Mouse (Mus musculus) intestine, embryonic 15.5 days (tissue): ENCODE measurements at regions not wholly inside any gene's neighbourhood (a gene's known extent, or its start where the extent isn't known, plus 50 kb on each side); places are given as distances from the start of the nearest gene placed in this dataset.
A peak's percentile ranks its signal among the peaks of the same experiment; 100 is the strongest.

Experiments
- ATAC-seq: fragments of 200-750 bp; cut with Nextera tagmentation; 2 replicates; pipeline ENCODE4 v1.8.0; 2017; ENCODE audit warnings: moderate TSS enrichment, moderate library complexity
- H3K27ac ChIP-seq: fragments of 300-500 bp; sonication (generic); 2 replicates; pipeline ENCODE4 v1.5.1; 2015; ENCODE audit warnings: mild to moderate bottlenecking, inconsistent platforms
- H3K27me3 ChIP-seq: fragments of 300-500 bp; sonication (generic); replicated peaks from 2 replicates; pipeline ENCODE4 v1.6.1; 2015; ENCODE audit warnings: inconsistent platforms
- H3K36me3 ChIP-seq: fragments of 300-500 bp; sonication (generic); 2 replicates; pipeline ENCODE4 v1.6.1; 2015; ENCODE audit warnings: inconsistent platforms
- H3K4me1 ChIP-seq: fragments of 300-500 bp; sonication (generic); replicated peaks from 2 replicates; pipeline ENCODE4 v1.6.1; 2015; ENCODE audit warnings: inconsistent platforms
- H3K4me2 ChIP-seq: fragments of 300-500 bp; sonication (generic); replicated peaks from 2 replicates; pipeline ENCODE4 v1.6.1; 2015; ENCODE audit warnings: mild to moderate bottlenecking, inconsistent platforms
- H3K4me3 ChIP-seq: fragments of 300-500 bp; sonication (generic); replicated peaks from 2 replicates; pipeline ENCODE4 v1.5.1; 2015; ENCODE audit warnings: inconsistent platforms
- H3K9ac ChIP-seq: fragments of 300-500 bp; sonication (generic); 2 replicates; pipeline ENCODE4 v1.6.1; 2015; ENCODE audit warnings: inconsistent platforms
- H3K9me3 ChIP-seq: fragments of 300-500 bp; sonication (generic); 2 replicates; pipeline ENCODE4 v1.6.1; 2016; ENCODE audit warnings: inconsistent platforms
- WGBS: fragments of 180-500 bp; shearing (Covaris S2); methylation state at CpG from one replicate; pipeline ENCODE4 v1.1.7; 2015; 5-methylcytosine and 5-hydroxymethylcytosine counted together

DNA sequence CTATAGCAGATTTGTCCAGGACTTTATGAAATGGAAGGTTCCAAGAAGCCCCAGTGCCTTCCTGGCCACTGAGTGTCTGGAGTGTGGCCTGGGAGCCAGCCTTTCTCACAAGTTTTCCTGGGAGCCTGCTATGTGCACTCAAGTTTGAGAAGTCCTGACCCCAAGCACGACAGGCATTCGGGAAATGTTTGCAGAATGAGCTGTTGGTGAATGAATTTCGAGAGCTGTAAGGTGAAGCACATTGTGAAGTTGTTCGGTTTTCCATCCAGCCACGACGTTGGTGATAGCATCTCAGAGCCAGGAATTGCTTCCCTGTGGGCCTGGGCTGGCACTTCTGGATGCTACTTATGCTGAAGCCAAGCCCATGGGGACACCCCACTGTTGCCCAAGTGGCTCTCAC is 88.9 kb downstream of the Vegfa start:
- H3K36me3 ChIP-seq = no peaks in the 10 kb centered on the region
- no peak overlapping the region for H3K27ac ChIP-seq
- ATAC-seq = no peak
- no peaks in the 10 kb centered on the region for H3K27me3 ChIP-seq
- H3K4me2 ChIP-seq = no peak overlapping the region
- no peaks in the 10 kb centered on the region for H3K9me3 ChIP-seq
- WGBS = 67% methylated on average over 6 of the region's 6 CpGs
- H3K4me3 ChIP-seq = no peak overlapping the region
- peaks cover 2% of the 10 kb centered on the region for H3K4me1 ChIP-seq
- no peak overlapping the region for H3K9ac ChIP-seq

DNA sequence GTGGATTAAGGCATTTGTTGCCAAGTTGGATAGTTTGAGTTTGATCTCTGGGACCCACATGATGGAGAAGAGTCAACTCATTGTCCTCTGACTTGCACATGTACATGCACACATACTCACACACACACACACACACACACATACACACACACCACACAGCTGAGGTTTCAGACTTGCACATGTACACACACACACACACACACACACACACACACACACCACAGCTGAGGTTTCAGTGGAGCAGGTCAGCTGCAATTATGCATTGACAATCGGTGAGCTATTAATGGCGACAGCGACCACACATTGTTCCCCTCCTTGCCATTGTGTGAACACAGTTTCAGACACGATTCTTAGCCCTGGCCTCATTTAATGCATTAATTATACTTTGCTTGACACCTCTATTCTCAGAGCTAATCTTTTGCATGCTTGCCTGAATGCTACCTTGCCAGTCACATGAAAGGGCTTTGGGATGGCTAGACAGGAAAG is 90.2 kb downstream of the Vegfa start:
- no peaks in the 10 kb centered on the region for H3K9me3 ChIP-seq
- H3K4me1 ChIP-seq = no peaks in the 10 kb centered on the region
- H3K9ac ChIP-seq = no peak overlapping the region
- H3K27me3 ChIP-seq = no peaks in the 10 kb centered on the region
- H3K27ac ChIP-seq = no peak overlapping the region
- H3K36me3 ChIP-seq = no peaks in the 10 kb centered on the region
- 70% methylated on average over 4 of the region's 4 CpGs for WGBS
- H3K4me3 ChIP-seq = no peak overlapping the region
- no peak for ATAC-seq
- H3K4me2 ChIP-seq = no peak overlapping the region

DNA sequence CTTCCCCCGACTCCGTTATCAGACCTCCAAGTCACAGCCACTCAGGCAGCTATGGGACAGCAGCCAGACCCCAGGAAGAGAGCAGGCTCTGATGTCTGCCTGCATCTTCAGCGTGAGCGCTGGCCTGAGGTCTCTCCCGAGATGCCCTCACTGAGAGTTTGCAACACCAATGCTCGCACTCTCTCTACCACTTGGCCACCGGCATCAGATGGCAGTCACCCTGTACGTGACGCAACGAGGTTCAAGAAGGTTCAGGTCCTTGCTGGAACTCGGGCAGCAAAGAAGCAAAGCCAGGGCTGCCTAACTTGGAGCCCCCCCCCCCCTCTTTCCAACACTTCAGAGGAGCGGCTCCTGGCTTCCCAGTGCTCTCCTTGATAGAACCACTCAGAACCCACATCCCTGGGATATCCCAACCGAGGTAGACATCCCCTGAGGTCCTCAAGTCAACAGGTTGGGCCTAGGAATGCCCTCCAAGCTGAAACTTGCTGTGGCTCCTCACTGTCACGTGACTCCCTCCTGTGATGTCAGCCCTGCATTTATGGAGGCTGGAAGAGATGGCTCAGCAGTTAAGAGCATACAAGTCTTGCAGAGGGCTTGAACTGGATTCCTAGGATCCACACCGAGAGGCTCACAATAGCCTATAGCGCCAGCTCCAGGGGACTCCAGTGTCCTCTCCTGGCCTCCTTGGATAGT is 91.9 kb downstream of the Vegfa start:
- Histone ChIP-seq H3K27ac (no peak overlapping the region), H3K4me2 (no peak overlapping the region), H3K27me3 (no peaks in the 10 kb centered on the region), H3K9me3 (no peaks in the 10 kb centered on the region), H3K9ac (no peak overlapping the region), H3K4me3 (no peak overlapping the region), H3K36me3 (no peaks in the 10 kb centered on the region), H3K4me1 (no peaks in the 10 kb centered on the region)
- no peak for ATAC-seq
- 79% methylated on average over 16 of the region's 16 CpGs for WGBS

DNA sequence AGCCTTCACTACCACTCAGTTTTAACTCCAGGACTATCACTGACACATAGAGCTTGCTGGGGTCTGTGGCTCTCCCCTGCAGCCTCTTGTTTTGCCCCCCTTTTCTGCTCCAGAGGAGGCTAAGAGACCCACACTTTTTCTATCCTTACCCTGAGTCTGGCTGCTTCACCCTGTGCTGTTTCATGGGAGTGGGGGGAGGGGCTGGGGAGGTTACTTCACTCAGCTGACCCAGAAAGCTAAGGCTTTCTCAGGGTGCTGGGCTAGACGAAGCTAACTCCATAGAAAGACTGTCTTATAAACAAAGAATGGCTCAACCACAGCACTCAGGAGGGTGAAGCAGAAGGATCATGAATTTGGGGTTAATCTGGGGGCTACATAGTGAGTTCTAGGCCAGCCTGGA is 93.9 kb downstream of the Vegfa start:
- 0 out of 2 replicates have a peak, but pooled peaks cover 7% of the 10 kb centered on the region for H3K4me1 ChIP-seq
- H3K27me3 ChIP-seq = no peaks in the 10 kb centered on the region
- no peak for ATAC-seq
- H3K9me3 ChIP-seq = no peaks in the 10 kb centered on the region
- no peak overlapping the region for H3K9ac ChIP-seq
- WGBS = 50% methylated on average over 1 of the region's 1 CpGs
- no peak overlapping the region for H3K4me2 ChIP-seq
- H3K27ac ChIP-seq = no peak overlapping the region
- no peak overlapping the region for H3K4me3 ChIP-seq
- no peaks in the 10 kb centered on the region for H3K36me3 ChIP-seq

DNA sequence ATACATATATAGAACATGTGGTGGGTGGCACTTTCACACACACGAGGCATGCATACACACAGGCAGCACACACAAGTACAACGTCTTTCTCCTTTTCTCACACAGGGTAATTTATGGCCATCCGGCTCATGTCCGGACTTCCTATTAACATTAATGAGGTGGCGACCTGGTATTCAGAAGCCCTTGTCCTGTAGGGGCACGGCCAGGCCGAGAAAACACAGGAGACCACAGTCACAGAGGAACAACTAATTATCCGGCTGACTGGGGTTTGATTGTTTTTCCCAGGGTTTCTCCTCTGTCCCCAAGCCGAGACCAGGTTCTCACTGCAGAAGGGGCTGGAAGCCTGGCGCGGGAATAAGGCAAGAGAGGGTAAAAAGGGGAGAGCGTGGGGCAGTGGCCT is 95.6 kb downstream of the Vegfa start:
- no peak overlapping the region for H3K4me2 ChIP-seq
- WGBS = 56% methylated on average over 12 of the region's 12 CpGs
- no peak overlapping the region for H3K4me3 ChIP-seq
- ATAC-seq = no peak
- no peak overlapping the region for H3K27ac ChIP-seq
- no peaks in the 10 kb centered on the region for H3K36me3 ChIP-seq
- no peaks in the 10 kb centered on the region for H3K27me3 ChIP-seq
- H3K9me3 ChIP-seq = no peaks in the 10 kb centered on the region
- 0 out of 2 replicates have a peak, but pooled peaks cover 7% of the 10 kb centered on the region for H3K4me1 ChIP-seq
- H3K9ac ChIP-seq = no peak overlapping the region

DNA sequence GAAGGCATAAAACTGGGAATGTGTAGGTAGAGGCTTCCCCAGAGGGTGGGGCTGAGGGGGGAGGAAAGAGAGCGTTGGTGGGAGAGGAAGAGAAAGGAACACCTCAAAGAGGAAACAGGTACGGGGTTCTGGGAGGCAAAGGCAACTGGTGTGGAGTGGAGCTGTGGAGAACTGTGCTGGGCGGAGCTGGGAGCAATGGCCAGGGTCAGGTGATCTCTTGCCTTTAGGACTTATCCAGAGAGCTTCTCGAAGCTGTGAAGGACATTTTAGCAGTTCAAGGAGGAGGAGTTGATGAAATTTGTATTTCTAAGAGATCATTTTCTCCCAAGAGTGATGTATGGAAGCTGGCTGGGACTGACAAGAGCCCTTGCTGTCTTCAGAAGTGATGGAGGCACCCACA is 96.9 kb downstream of the Vegfa start:
- H3K4me2 ChIP-seq = no peak overlapping the region
- no peaks in the 10 kb centered on the region for H3K36me3 ChIP-seq
- no peak overlapping the region for H3K27ac ChIP-seq
- H3K27me3 ChIP-seq = no peaks in the 10 kb centered on the region
- H3K4me1 ChIP-seq = 0 out of 2 replicates have a peak, but pooled peaks cover 9% of the 10 kb centered on the region
- ATAC-seq = 0 out of 2 replicates have a peak, but pooled peaks have one; percentile 14
- no peak overlapping the region for H3K9ac ChIP-seq
- WGBS = 60% methylated on average over 4 of the region's 4 CpGs
- no peaks in the 10 kb centered on the region for H3K9me3 ChIP-seq
- H3K4me3 ChIP-seq = no peak overlapping the region

DNA sequence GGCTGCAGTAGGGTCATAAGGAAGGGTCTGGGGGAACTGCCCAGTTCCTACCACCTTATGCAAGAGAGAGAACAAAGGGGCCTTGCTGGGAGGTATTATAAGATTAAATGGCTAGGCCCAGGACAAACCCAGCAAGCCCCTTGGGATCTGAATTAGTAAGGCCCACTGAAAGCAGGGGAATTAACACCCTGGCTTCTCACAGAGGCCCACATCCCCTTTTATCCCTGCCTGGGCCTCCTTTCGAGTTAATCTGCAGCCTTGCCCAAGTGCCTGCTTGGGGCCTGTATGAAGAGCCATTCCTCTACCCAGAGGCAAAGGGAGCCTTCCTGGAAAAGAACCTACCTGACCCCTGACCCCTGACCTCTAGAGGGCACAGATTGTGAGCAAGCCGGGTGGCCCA is 98.2 kb downstream of the Vegfa start:
- H3K4me2 ChIP-seq = no peak overlapping the region
- H3K9me3 ChIP-seq = no peaks in the 10 kb centered on the region
- H3K27me3 ChIP-seq = no peaks in the 10 kb centered on the region
- peaks cover 9% of the 10 kb centered on the region; the same call in 1 of the 2 replicates for H3K4me1 ChIP-seq
- no peak overlapping the region for H3K27ac ChIP-seq
- ATAC-seq = no peak
- H3K36me3 ChIP-seq = no peaks in the 10 kb centered on the region
- H3K9ac ChIP-seq = no peak overlapping the region
- WGBS = 36% methylated on average over 2 of the region's 2 CpGs
- H3K4me3 ChIP-seq = no peak overlapping the region

DNA sequence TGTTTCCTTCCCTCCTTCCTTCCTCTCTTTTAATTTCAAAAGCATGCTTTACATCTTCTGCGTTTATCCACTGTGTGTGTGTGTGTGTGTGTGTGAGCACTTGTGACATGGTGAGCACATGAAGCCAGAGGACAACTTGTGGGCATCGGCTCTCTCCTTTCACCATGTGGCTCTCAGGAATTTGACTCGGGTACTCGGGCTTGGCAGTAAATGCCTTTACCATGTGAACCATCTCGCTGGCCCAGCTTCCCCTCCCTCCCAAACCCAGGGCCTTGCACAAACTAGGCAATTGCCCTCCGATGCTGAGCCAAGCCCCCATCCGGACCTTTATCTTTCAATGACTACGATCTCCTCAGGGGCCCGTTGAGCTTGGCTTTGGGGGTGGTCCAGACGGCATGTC is 99.1 kb downstream of the Vegfa start:
- WGBS = 66% methylated on average over 10 of the region's 10 CpGs
- Histone ChIP-seq H3K36me3 (no peaks in the 10 kb centered on the region), H3K9ac (no peak overlapping the region), H3K9me3 (no peaks in the 10 kb centered on the region), H3K4me2 (no peak overlapping the region), H3K4me1 (peaks cover 9% of the 10 kb centered on the region; the same call in 1 of the 2 replicates), H3K4me3 (no peak overlapping the region), H3K27me3 (no peaks in the 10 kb centered on the region), H3K27ac (no peak overlapping the region)
- ATAC-seq = no peak

DNA sequence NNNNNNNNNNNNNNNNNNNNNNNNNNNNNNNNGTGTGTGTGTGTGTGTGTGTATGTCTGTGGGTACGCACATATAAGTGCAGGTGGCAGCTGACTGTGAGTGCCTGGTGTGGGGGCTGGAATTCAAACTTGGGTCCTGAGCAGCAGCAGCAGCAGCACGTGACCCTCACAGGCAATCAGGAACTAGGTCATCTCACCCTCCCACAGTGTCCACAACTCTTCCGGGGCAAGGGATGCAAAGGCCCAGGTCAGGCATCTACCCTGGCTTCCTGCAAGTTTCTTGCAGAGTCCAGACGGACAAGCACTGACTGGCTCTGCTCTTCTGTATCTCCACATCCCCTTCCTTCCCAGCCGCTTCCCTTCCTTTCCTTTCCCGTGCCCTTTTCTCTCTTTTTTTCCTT is 99.6 kb downstream of the Vegfa start:
- no peak for ATAC-seq
- Histone ChIP-seq H3K27ac (no peak overlapping the region), H3K27me3 (no peaks in the 10 kb centered on the region), H3K36me3 (no peaks in the 10 kb centered on the region), H3K4me3 (no peak overlapping the region), H3K9ac (no peak overlapping the region), H3K4me1 (peaks cover 9% of the 10 kb centered on the region; the same call in 1 of the 2 replicates), H3K4me2 (no peak overlapping the region), H3K9me3 (no peaks in the 10 kb centered on the region)
- 68% methylated on average over 6 of the region's 6 CpGs for WGBS

DNA sequence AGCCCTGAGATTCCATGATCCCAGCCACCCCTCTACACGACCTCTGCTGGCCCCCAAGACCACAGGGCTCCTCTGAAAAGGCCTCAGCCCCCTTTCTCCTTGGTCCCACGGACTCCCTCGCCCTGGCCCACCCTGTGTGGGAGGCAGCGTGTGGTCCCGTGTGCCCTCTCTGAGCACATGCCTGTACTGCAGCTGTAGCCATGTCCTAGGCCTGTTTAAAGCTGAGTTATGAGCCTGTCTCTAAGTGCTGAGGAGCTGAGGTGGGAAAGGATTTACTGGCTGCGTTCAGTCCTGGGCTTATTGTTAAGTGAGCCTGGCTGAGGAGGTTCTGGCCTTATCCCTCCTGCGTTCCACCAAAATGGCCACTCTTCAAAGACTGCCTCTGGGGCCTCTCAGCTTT is 102.6 kb downstream of the Vegfa start:
- Histone ChIP-seq H3K4me2 (no peak overlapping the region), H3K4me3 (no peak overlapping the region), H3K4me1 (peaks cover 9% of the 10 kb centered on the region; the same call in 1 of the 2 replicates), H3K36me3 (no peaks in the 10 kb centered on the region), H3K9me3 (no peaks in the 10 kb centered on the region), H3K27me3 (no peaks in the 10 kb centered on the region), H3K9ac (no peak overlapping the region), H3K27ac (no peak overlapping the region)
- 72% methylated on average over 7 of the region's 7 CpGs for WGBS
- ATAC-seq = no peak

DNA sequence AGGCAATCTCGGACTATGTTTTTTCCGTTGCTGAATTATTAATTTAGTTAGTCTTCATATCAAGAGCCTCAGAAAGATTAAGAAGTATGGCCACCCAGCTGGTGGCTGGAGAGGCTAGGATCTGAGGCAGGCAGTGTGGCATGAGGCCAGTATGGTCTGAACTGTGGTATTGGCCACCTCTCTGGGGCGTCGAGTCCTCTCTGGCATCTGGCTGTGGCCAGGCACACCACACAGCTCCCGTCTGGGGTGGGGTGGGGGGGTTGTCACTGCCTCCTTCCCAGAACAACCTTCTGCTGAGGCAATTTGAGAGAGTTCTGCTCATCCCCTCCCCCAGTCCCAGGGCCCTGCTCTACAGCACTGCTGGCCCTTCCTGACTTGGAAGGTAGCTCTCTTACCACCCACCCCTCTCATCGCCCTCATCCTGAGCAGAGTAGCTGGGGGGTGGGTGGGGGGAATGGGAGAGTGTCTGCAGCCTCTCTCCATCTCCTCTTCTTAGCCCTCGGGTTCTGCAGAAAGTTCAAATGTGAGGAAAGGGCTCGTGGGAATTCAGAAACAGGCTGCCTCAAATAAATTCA is 103.2 kb downstream of the Vegfa start:
- no peak overlapping the region for H3K27ac ChIP-seq
- no peak overlapping the region for H3K4me2 ChIP-seq
- 59% methylated on average over 8 of the region's 8 CpGs for WGBS
- no peak overlapping the region for H3K9ac ChIP-seq
- no peaks in the 10 kb centered on the region for H3K9me3 ChIP-seq
- no peaks in the 10 kb centered on the region for H3K36me3 ChIP-seq
- no peaks in the 10 kb centered on the region for H3K27me3 ChIP-seq
- H3K4me1 ChIP-seq = peaks cover 7% of the 10 kb centered on the region; the same call in 1 of the 2 replicates
- no peak overlapping the region for H3K4me3 ChIP-seq
- ATAC-seq = no peak

DNA sequence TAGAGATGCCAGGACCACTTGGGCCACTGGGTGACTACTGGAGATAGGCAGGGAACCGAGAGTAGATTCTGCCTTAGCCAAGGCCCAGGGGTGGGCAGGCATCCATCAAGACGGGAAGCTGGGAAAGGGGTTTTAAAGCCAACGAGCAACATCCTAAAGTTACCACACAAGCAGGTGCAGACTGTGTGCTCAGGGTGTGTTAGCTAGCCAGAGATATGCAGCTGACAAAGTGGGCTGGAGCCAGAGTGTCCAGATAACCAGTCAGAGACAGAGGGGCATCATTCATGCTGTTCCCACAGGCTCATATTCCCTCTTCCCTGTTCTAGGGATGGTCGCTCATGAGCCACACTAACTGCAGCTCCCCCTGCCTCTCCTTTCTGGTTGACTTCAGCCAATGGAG is 104.2 kb downstream of the Vegfa start:
- no peak overlapping the region for H3K27ac ChIP-seq
- no peak overlapping the region for H3K4me2 ChIP-seq
- no peaks in the 10 kb centered on the region for H3K27me3 ChIP-seq
- H3K9ac ChIP-seq = no peak overlapping the region
- 75% methylated on average over 4 of the region's 4 CpGs for WGBS
- no peaks in the 10 kb centered on the region for H3K9me3 ChIP-seq
- ATAC-seq = no peak
- no peak overlapping the region for H3K4me3 ChIP-seq
- H3K4me1 ChIP-seq = peaks cover 2% of the 10 kb centered on the region; the same call in 1 of the 2 replicates
- no peaks in the 10 kb centered on the region for H3K36me3 ChIP-seq

DNA sequence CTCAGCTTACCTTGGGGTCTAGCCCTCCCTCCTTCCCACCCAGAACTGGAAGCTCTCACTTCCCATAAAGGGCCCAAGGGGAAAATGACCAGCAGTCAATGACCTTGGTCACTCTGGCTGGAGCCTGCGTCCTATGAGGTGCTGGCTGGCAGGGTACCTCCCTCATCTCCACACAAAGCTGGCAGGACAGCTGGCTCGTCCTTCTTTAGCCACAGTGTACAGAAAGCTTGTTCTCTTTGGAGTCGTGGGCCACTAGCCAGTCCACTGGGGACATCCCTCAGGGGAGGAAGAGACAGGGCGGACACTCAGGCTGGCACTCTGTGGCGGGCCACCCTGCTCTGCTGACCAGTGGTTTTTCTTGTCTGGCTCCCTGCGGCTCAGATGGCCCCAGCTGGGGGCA is 106.3 kb downstream of the Vegfa start:
- 77% methylated on average over 6 of the region's 6 CpGs for WGBS
- no peak for ATAC-seq
- H3K36me3 ChIP-seq = no peaks in the 10 kb centered on the region
- H3K9ac ChIP-seq = no peak overlapping the region
- H3K4me2 ChIP-seq = no peak overlapping the region
- H3K4me1 ChIP-seq = no peaks in the 10 kb centered on the region; the same call in 1 of the 2 replicates
- H3K9me3 ChIP-seq = no peaks in the 10 kb centered on the region
- no peak overlapping the region for H3K4me3 ChIP-seq
- no peaks in the 10 kb centered on the region for H3K27me3 ChIP-seq
- no peak overlapping the region for H3K27ac ChIP-seq
